In the genomic region with DNA sequence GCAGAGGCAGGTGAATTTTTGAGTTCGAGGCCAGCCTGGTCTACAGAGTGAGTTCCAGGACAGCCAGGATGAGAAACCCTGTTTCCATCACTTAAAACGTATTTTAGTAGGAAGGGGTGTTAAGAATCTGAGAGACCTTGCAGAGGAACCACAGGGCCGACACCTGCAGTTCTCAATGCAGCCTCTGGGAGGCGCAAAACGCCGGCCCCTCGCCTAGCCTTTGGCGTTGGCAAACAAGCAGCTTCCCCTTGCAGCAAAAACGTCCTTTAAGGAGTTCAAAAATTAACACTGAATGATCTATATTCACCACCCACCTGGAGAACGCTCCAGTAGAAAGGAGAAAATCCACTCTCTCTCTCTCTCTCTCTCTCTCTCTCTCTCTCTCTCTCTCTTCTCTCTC, we compare ENCODE assay signal across 8 mouse cellular contexts. TPM values are rescaled to one million over a fixed set of nuclear protein-coding genes. Genes with fewer than 3 reads are reported as not detected.
DNase-seq lines count a peak whose midpoint lies in the region; ATAC-seq and TF ChIP-seq lines count a peak whose summit lies in the region.

No protein-coding gene starts in this region.

- TF ChIP-seq CTCF in bone marrow macrophage, adult 2 months (IDR thresholded peaks at IDR 0.05; ENCODE audit: low read depth, low read length) = peak; percentile 86
- TF ChIP-seq CTCF in liver, embryonic 14.5 days (IDR thresholded peaks at IDR 0.05; ENCODE audit: low read depth) = peak; percentile 93

- 16% methylated on average over 10 of the region's 10 CpGs for WGBS in kidney, embryonic 16.5 days
- WGBS in intestine, embryonic 15.5 days = 15% methylated on average over 10 of the region's 10 CpGs
- WGBS in liver, embryonic 14.5 days (ENCODE audit: insufficient replicate concordance) = 9% methylated on average over 10 of the region's 10 CpGs

- no peak for ATAC-seq in kidney, embryonic 16.5 days (ENCODE audit: low FRiP score, low TSS enrichment)
- no peak for ATAC-seq in intestine, embryonic 15.5 days
- ATAC-seq in liver, embryonic 14.5 days (ENCODE audit: insufficient read depth) = no peak

- H3K27ac ChIP-seq in kidney, embryonic 16.5 days (ENCODE audit: low read length) = no peak overlapping the region
- no peak overlapping the region for H3K27ac ChIP-seq in bone marrow macrophage, adult 2 months (ENCODE audit: insufficient read depth, low read depth, low read length)
- no peak overlapping the region for H3K27ac ChIP-seq in intestine, embryonic 15.5 days
- no peak overlapping the region for H3K27ac ChIP-seq in liver, embryonic 14.5 days

- no peak for TF ChIP-seq EP300 in liver, embryonic 14.5 days (IDR thresholded peaks at IDR 0.05; ENCODE audit: low read depth)

- no peaks in the 10 kb centered on the region for H3K9me3 ChIP-seq in kidney, embryonic 16.5 days (ENCODE audit: low read length)
- H3K9me3 ChIP-seq in intestine, embryonic 15.5 days = no peaks in the 10 kb centered on the region
- H3K9me3 ChIP-seq in liver, embryonic 14.5 days (ENCODE audit: control insufficient read depth, low read length) = no peaks in the 10 kb centered on the region

- peak; percentile 77 for DNase-seq in kidney, adult 18-20 months
- peak; percentile 42 to 54 for DNase-seq in frontal cortex, postnatal 25 days (ENCODE audit: low spot score in 2 of 2)
- DNase-seq in liver, embryonic 14.5 days (ENCODE audit: low read depth in 3 of 3, low spot score in 3 of 3) = peak in 2 of 3 experiments; percentile 49 to 56
- DNase-seq in ovary, postnatal 36 days (ENCODE audit: low spot score) = peak; percentile 74
- DNase-seq in thymus, postnatal 14 days = peak; percentile 82

- TF ChIP-seq POLR2A in bone marrow macrophage, adult 2 months (IDR thresholded peaks at IDR 0.05; ENCODE audit: borderline replicate concordance, low read depth, low read length) = no peak

- peaks cover 14% of the 10 kb centered on the region for H3K27me3 ChIP-seq in kidney, embryonic 16.5 days (ENCODE audit: insufficient read depth, low read length)
- peaks cover 9% of the 10 kb centered on the region; the same call in 1 of the 2 replicates for H3K27me3 ChIP-seq in intestine, embryonic 15.5 days (replicated peaks)
- no peaks in the 10 kb centered on the region for H3K27me3 ChIP-seq in liver, embryonic 14.5 days (ENCODE audit: control insufficient read depth, insufficient read depth, low read length)

- H3K36me3 ChIP-seq in kidney, embryonic 16.5 days (ENCODE audit: insufficient read depth, low read length) = no peaks in the 10 kb centered on the region
- H3K36me3 ChIP-seq in intestine, embryonic 15.5 days = no peaks in the 10 kb centered on the region
- H3K36me3 ChIP-seq in liver, embryonic 14.5 days (replicated peaks; ENCODE audit: control insufficient read depth, insufficient read depth, low read depth) = no peaks in the 10 kb centered on the region

- H3K4me3 ChIP-seq in kidney, embryonic 16.5 days (ENCODE audit: low read length) = no peak overlapping the region
- H3K4me3 ChIP-seq in bone marrow macrophage, adult 2 months (ENCODE audit: insufficient read depth, low read length) = no peak overlapping the region
- no peak overlapping the region for H3K4me3 ChIP-seq in intestine, embryonic 15.5 days (replicated peaks)
- no peak overlapping the region for H3K4me3 ChIP-seq in liver, embryonic 14.5 days (ENCODE audit: insufficient read depth in 1 of 2, low read depth in 2 of 2, low read length in 2 of 2)

- no peak overlapping the region for H3K9ac ChIP-seq in kidney, embryonic 16.5 days (replicated peaks; ENCODE audit: low read length)
- no peak overlapping the region for H3K9ac ChIP-seq in intestine, embryonic 15.5 days
- no peak overlapping the region for H3K9ac ChIP-seq in liver, embryonic 14.5 days (replicated peaks)

- no peak overlapping the region for H3K4me2 ChIP-seq in kidney, embryonic 16.5 days (replicated peaks; ENCODE audit: low read depth, low read length)
- peak overlapping the region; percentile 97; the same call in 1 of the 2 replicates for H3K4me2 ChIP-seq in intestine, embryonic 15.5 days (replicated peaks)
- H3K4me2 ChIP-seq in liver, embryonic 14.5 days (ENCODE audit: low read depth) = peak overlapping the region; percentile 28

- peaks cover 46% of the 10 kb centered on the region for H3K4me1 ChIP-seq in kidney, embryonic 16.5 days (ENCODE audit: insufficient read depth, low read length)
- peaks cover 15% of the 10 kb centered on the region for H3K4me1 ChIP-seq in bone marrow macrophage, adult 2 months (ENCODE audit: control insufficient read depth, insufficient read depth, low read length)
- peaks cover 38% of the 10 kb centered on the region for H3K4me1 ChIP-seq in intestine, embryonic 15.5 days (replicated peaks)
- peaks cover 43 to 47% of the 10 kb centered on the region in 2 experiments for H3K4me1 ChIP-seq in liver, embryonic 14.5 days (replicated peaks; ENCODE audit: control insufficient read depth in 2 of 2, insufficient read depth in 2 of 2, low read length in 1 of 2)

RNA-seq across cellular contexts. Expression of gene Gadd45g, which starts 1.8 kb away (rescaled TPM):
- polyA plus RNA-seq in kidney, embryonic 16.5 days (2015; fragmentation: Nextera tagmentation; extraction: Ambion mirVana) = 45.8 and 48.5 TPM in 2 replicates
- 5.1 and 5.5 TPM in 2 replicates for polyA plus RNA-seq in bone marrow macrophage, adult 2 months (2012; ENCODE audit: insufficient read depth, insufficient read length, missing spikeins)
- 35.4 and 36.3 TPM in 2 replicates for polyA plus RNA-seq in intestine, embryonic 15.5 days (2015; fragmentation: Nextera tagmentation; extraction: Ambion mirVana)
- polyA plus RNA-seq in liver, embryonic 14.5 days (2012; rRNA removed) = 11.4 and 14.4 TPM in 2 replicates
- polyA plus RNA-seq in liver, embryonic 14.5 days (2014; fragmentation: Nextera tagmentation; extraction: Ambion mirVana) = 12.7 and 14.5 TPM in 2 replicates

RNA-seq across cellular contexts. Expression of gene Sema4d, which starts 51.1 kb away (rescaled TPM):
- polyA plus RNA-seq in kidney, embryonic 16.5 days (2015; fragmentation: Nextera tagmentation; extraction: Ambion mirVana) = 28.8 and 29.0 TPM in 2 replicates
- polyA plus RNA-seq in bone marrow macrophage, adult 2 months (2012; ENCODE audit: insufficient read depth, insufficient read length, missing spikeins) = 181 and 193 TPM in 2 replicates
- 6.2 and 7.0 TPM in 2 replicates for polyA plus RNA-seq in intestine, embryonic 15.5 days (2015; fragmentation: Nextera tagmentation; extraction: Ambion mirVana)
- 4.2 and 4.7 TPM in 2 replicates for polyA plus RNA-seq in liver, embryonic 14.5 days (2012; rRNA removed)
- 4.6 and 6.1 TPM in 2 replicates for polyA plus RNA-seq in liver, embryonic 14.5 days (2014; fragmentation: Nextera tagmentation; extraction: Ambion mirVana)
